Mouse (Mus musculus): ENCODE measurements at regions not wholly inside any gene's neighbourhood (a gene's known extent, or its start where the extent isn't known, plus 50 kb on each side); places are given as distances from the start of the nearest gene placed in this dataset.

GRCm38 (mm10) chr14:99788185-99788584, 489.7 kb downstream of the Klf5 start:
- in situ Hi-C loops (cut with MboI, MseI), result loop anchor here in 1 of 2 experiments (10.0 kb wide), 1 partner anchor 1167 kb away; no protein-coding TSS in a partner anchor

- in situ Hi-C loops (cut with MboI, MseI), result no loop called here
These were observed 488.2 kb downstream of the Klf12 start for GRCm38 (mm10) chr14:99796293-99796692.

- in situ Hi-C loops (cut with MboI, MseI), result no loop called here
These were observed 478.4 kb downstream of the Klf12 start for GRCm38 (mm10) chr14:99806052-99806451.

GRCm38 (mm10) chr14:99806599-99806998, 477.9 kb downstream of the Klf12 start:
- in situ Hi-C loops (cut with MboI, MseI), result no loop called here

GRCm38 (mm10) chr14:99812741-99813485, 471.6 kb downstream of the Klf12 start:
- in situ Hi-C loops (cut with MboI, MseI), result no loop called here
